Mouse (Mus musculus): ENCODE results near the gene Emsy.

- TF ChIP-seq CTCF (IDR thresholded peaks at IDR 0.05; ENCODE audit: borderline replicate concordance, insufficient read depth, low read depth, low read length) (no peak), POLR2A (IDR thresholded peaks at IDR 0.05; ENCODE audit: borderline replicate concordance, insufficient read depth, low read length) (no peak)
Measured at GRCm38 (mm10) chr7:98692761-98693546, 36.4 kb upstream of the Emsy start.

Measured in cerebellum, adult 2 months (tissue).